Mouse (Mus musculus) kidney, postnatal 0 days (tissue): ENCODE results near the gene Ugdh. TPM values are rescaled to one million over a fixed set of nuclear protein-coding genes. Genes with fewer than 3 reads are reported as not detected.

Source experiments
- ATAC-seq: fragments of 200-750 bp; cut with Nextera tagmentation; replicated peaks from 2 replicates; pipeline ENCODE4 v1.8.0; 2017; ENCODE audit warnings: low read depth, moderate number of reproducible peaks, moderate TSS enrichment, moderate library complexity; ENCODE audit not compliant: low FRiP score
- DNase-seq: peaks from one replicate; pipeline ENCODE4 v3.0.0-alpha.2; 2016; ENCODE audit warnings: low spot score
- H3K27ac ChIP-seq: fragments of 300-500 bp; sonication (generic); 2 replicates; pipeline ENCODE4 v1.5.1; 2014; ENCODE audit warnings: mild to moderate bottlenecking
- H3K27me3 ChIP-seq: fragments of 300-500 bp; sonication (generic); 2 replicates; pipeline ENCODE4 v1.6.1; 2014; ENCODE audit warnings: low read length, mixed read lengths; ENCODE audit not compliant: insufficient read depth
- H3K36me3 ChIP-seq: fragments of 300-500 bp; sonication (generic); 2 replicates; pipeline ENCODE4 v1.6.1; 2014; ENCODE audit warnings: low read length, mixed read lengths; ENCODE audit not compliant: insufficient read depth
- H3K4me1 ChIP-seq: fragments of 300-500 bp; sonication (generic); replicated peaks from 2 replicates; pipeline ENCODE4 v1.6.1; 2014; ENCODE audit warnings: antibody characterized with exemption, low read length, mixed read lengths; ENCODE audit not compliant: insufficient read depth
- H3K4me2 ChIP-seq: fragments of 300-500 bp; sonication (generic); 2 replicates; pipeline ENCODE4 v1.6.1; 2014; ENCODE audit warnings: mild to moderate bottlenecking, low read length, moderate library complexity, mixed read lengths
- H3K4me3 ChIP-seq: fragments of 300-500 bp; sonication (generic); replicated peaks from 2 replicates; pipeline ENCODE4 v1.5.1; 2014; ENCODE audit warnings: low read depth, low read length
- H3K9ac ChIP-seq: fragments of 300-500 bp; sonication (generic); 2 replicates; pipeline ENCODE4 v1.6.1; 2014; ENCODE audit warnings: low read depth, low read length
- H3K9me3 ChIP-seq: fragments of 300-500 bp; sonication (generic); replicated peaks from 2 replicates; pipeline ENCODE4 v1.6.1; 2016; ENCODE audit warnings: low read length, inconsistent platforms, mixed read lengths
- CTCF ChIP-seq: IDR thresholded peaks from 2 replicates; pipeline ENCODE4 v1.5.1; 2016; ENCODE audit warnings: antibody characterized with exemption, low read depth, mild to moderate bottlenecking, moderate library complexity
- WGBS: fragments of 180-500 bp; shearing (Covaris S2); extraction: QIAGEN DNeasy Blood & Tissue Kit; methylation state at CpG from one replicate; pipeline ENCODE4 v1.1.7; 2014; 5-methylcytosine and 5-hydroxymethylcytosine counted together
- polyA plus RNA-seq: library from polyadenylated mRNA; unstranded; fragments of >200 nt; fragmentation: Nextera tagmentation; extraction: Ambion mirVana; gene quantifications from 2 replicates; pipeline ENCODE4 v1.2.1, GENCODE M21; 2015

Gene Ugdh
- polyA plus RNA-seq, 1 experiment from 2014 or later = 103 TPM

DNA sequence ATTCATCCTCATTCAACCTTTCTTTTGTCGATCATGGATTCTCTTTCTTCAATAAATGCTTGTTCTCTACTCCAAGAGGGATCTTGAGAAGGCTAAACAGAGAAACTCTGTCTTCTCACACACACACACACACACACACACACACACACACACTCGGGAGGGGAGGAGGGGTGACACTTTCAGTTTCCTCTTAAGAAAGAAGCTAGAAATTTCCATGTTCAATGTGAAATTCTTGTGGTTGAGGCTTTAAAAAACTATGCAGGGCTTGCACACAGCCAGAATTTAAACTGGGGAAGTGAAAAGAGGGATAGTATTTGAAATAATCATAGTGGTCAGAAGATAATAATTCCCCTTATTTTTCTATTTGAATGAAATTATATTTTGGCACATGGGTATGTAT lies 40.1 kb upstream of the Ugdh start:
- 73% methylated on average over 2 of the region's 2 CpGs for WGBS
- no peak for DNase-seq
- no peaks in the 10 kb centered on the region for H3K9me3 ChIP-seq

DNA sequence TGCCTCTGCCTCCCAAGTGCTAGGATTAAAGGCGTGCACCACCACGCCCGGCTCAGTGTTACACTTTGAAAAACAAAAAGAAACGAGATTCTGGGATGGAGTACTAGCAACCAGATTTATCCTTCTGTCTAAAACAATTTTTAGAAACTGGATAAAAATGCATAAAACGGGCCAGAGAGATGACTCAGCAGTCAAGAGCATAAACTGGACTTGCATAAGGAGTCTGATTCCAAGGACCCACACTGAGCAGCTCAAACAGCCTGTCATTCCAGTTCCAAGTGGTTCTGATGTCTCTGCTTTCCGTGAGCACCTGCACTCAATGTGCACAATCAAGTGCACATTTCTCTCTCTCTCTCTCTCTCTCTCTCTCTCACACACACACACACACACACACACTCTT lies 34.0 kb upstream of the Ugdh start:
- Histone ChIP-seq H3K4me1 (no peaks in the 10 kb centered on the region), H3K4me2 (no peak overlapping the region), H3K9me3 (no peaks in the 10 kb centered on the region), H3K36me3 (peaks cover 14% of the 10 kb centered on the region), H3K27me3 (no peaks in the 10 kb centered on the region), H3K27ac (no peak overlapping the region), H3K4me3 (no peak overlapping the region), H3K9ac (no peak overlapping the region)
- 89% methylated on average over 6 of the region's 6 CpGs for WGBS
- ATAC-seq (no peak), DNase-seq (no peak)
- TF ChIP-seq CTCF = no peak

More for the DNA sequence above, 40.1 kb upstream of the Ugdh start:
- Histone ChIP-seq H3K36me3 (no peaks in the 10 kb centered on the region), H3K4me3 (no peak overlapping the region), H3K4me1 (no peaks in the 10 kb centered on the region), H3K4me2 (no peak overlapping the region), H3K27me3 (no peaks in the 10 kb centered on the region), H3K9ac (no peak overlapping the region), H3K27ac (no peak overlapping the region)
- ATAC-seq = no peak
- TF ChIP-seq CTCF = no peak

DNA sequence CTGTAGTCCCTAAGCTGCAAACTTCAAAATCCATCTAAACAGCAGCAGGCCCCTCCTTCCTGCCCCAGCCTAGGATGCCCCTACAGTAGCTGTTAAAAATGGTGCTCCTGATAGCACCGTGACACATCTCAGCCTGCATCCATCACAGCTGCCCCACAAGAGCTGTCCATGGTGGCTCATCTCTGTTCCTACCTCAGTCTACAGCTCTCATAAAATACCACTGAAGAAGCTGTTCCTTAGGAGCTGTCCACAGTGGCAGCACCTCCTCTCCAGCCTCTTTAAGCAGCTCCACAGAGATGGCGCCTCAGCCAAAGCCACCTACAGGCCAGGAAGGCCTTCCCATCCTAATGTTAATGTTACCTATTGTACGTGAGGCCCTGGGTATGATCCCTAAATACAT lies 31.2 kb upstream of the Ugdh start:
- DNase-seq (no peak), ATAC-seq (no peak)
- Histone ChIP-seq H3K9me3 (no peaks in the 10 kb centered on the region), H3K4me1 (no peaks in the 10 kb centered on the region), H3K9ac (no peak overlapping the region), H3K36me3 (peaks cover 14% of the 10 kb centered on the region), H3K4me2 (no peak overlapping the region), H3K27me3 (no peaks in the 10 kb centered on the region), H3K4me3 (no peak overlapping the region), H3K27ac (no peak overlapping the region)
- no peak for TF ChIP-seq CTCF
- WGBS = 63% methylated on average over 3 of the region's 3 CpGs

GRCm38 (mm10) chr5:65460361-65460760 lies 24.6 kb upstream of the Ugdh start:
- no peak for TF ChIP-seq CTCF
- ATAC-seq (no peak), DNase-seq (no peak)
- no peaks in the 10 kb centered on the region for H3K4me1 ChIP-seq
- no peaks in the 10 kb centered on the region for H3K27me3 ChIP-seq
- H3K27ac ChIP-seq = no peak overlapping the region
- H3K9me3 ChIP-seq = no peaks in the 10 kb centered on the region
- no peak overlapping the region for H3K4me3 ChIP-seq
- H3K36me3 ChIP-seq = 0 out of 2 replicates have a peak, but pooled peaks cover 4% of the 10 kb centered on the region
- no peak overlapping the region for H3K9ac ChIP-seq
- WGBS = 88% methylated on average over 14 of the region's 14 CpGs
- H3K4me2 ChIP-seq = no peak overlapping the region

GRCm38 (mm10) chr5:65459454-65459853 lies 23.7 kb upstream of the Ugdh start:
- H3K4me2 ChIP-seq = no peak overlapping the region
- WGBS = 83% methylated on average over 3 of the region's 3 CpGs
- H3K27ac ChIP-seq = no peak overlapping the region
- no peak for TF ChIP-seq CTCF
- H3K36me3 ChIP-seq = 0 out of 2 replicates have a peak, but pooled peaks cover 4% of the 10 kb centered on the region
- no peak overlapping the region for H3K9ac ChIP-seq
- H3K27me3 ChIP-seq = no peaks in the 10 kb centered on the region
- no peak for ATAC-seq
- no peak for DNase-seq
- no peaks in the 10 kb centered on the region for H3K4me1 ChIP-seq
- no peak overlapping the region for H3K4me3 ChIP-seq
- no peaks in the 10 kb centered on the region for H3K9me3 ChIP-seq

DNA sequence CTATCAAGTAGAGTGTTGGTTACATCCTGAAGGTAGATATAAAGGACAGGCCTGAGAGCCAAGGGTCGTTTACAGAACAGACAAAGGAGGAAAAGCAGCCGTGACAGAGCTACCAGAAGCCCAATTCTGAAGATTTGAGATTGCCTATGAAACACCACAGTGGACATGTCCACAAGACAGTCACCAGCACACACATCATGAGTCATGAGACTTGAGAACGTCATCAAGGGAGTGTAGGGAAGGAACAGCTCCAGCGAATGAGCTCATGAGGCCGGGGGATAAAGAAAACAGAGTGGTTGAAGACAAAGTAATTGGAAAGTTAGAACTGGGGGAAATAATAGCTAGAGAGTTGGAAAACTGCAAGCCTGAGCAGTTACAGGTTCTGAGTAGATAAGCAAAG lies 22.1 kb upstream of the Ugdh start:
- H3K27me3 ChIP-seq = no peaks in the 10 kb centered on the region
- no peak for TF ChIP-seq CTCF
- WGBS = 52% methylated on average over 5 of the region's 5 CpGs
- H3K9ac ChIP-seq = no peak overlapping the region
- H3K27ac ChIP-seq = peak overlapping the region; percentile 54
- H3K4me1 ChIP-seq = no peaks in the 10 kb centered on the region
- ATAC-seq = no peak
- H3K36me3 ChIP-seq = 0 out of 2 replicates have a peak, but pooled peaks cover 4% of the 10 kb centered on the region
- no peak overlapping the region for H3K4me2 ChIP-seq
- no peak overlapping the region for H3K4me3 ChIP-seq
- no peaks in the 10 kb centered on the region for H3K9me3 ChIP-seq
- no peak for DNase-seq
